Mouse (Mus musculus): ENCODE data around the gene Sbsn.

- TF ChIP-seq CTCF (IDR thresholded peaks at IDR 0.05; ENCODE audit: low read depth) (no peak), EP300 (IDR thresholded peaks at IDR 0.05; ENCODE audit: low read depth) (no peak)
These were observed at the start of gene Sbsn for GRCm38 (mm10) chr7:30751086-30751669.

Data from liver, postnatal 0 days (tissue).